In genomic region chr14:13285341-13286130, GRCm38 (mm10) we compare ENCODE assay signal across 11 mouse cellular contexts. TPM values are rescaled to one million over a fixed set of nuclear protein-coding genes. Genes with fewer than 3 reads are reported as not detected.
A peak's percentile ranks its signal among the peaks of the same experiment; 100 is the strongest.
DNase-seq lines count a peak whose midpoint lies in the region; ATAC-seq and TF ChIP-seq lines count a peak whose summit lies in the region.
"Had no signal": no experiment of that assay in that cellular context is flagged by ENCODE, and none has a peak within 500 bp of the region (broad histone marks: within the 10 kb centered on the region; RNA-seq: fewer than 3 reads in every experiment).

No protein-coding gene starts in this region.

- no peaks in the 10 kb centered on the region; the same call in 1 of the 2 replicates for H3K27me3 ChIP-seq in limb, embryonic 12.5 days

- TF ChIP-seq POLR2A in brain, embryonic 14.5 days (IDR thresholded peaks at IDR 0.05; ENCODE audit: borderline replicate concordance, extremely low read depth, insufficient read depth, insufficient read length, poor library complexity, severe bottlenecking), result no peak

- no peaks in the 10 kb centered on the region for H3K36me3 ChIP-seq in limb, embryonic 12.5 days
- H3K36me3 ChIP-seq: G1E had no signal

- no peak for TF ChIP-seq CTCF in brain, embryonic 14.5 days (IDR thresholded peaks at IDR 0.05; ENCODE audit: borderline replicate concordance, extremely low read depth, insufficient read depth, insufficient read length)

- peak overlapping the region; percentile 49; the same call in 1 of the 2 replicates for H3K9ac ChIP-seq in limb, embryonic 12.5 days (replicated peaks)

- H3K4me1 ChIP-seq in limb, embryonic 12.5 days (replicated peaks), result 0 out of 2 replicates have a peak, but pooled peaks cover 3% of the 10 kb centered on the region

- ATAC-seq in limb, embryonic 12.5 days (ENCODE audit: insufficient number of reproducible peaks, insufficient read depth, low FRiP score, low TSS enrichment, low read depth), result no peak

- peak overlapping the region; percentile 42; the same call in 1 of the 2 replicates for H3K4me3 ChIP-seq in limb, embryonic 12.5 days (replicated peaks)

- H3K4me2 ChIP-seq in limb, embryonic 12.5 days, result peak overlapping the region; percentile 76

- whole genome bisulfite sequencing in limb, embryonic 12.5 days, result 78% methylated on average over 10 of the region's 10 CpGs

- no peaks in the 10 kb centered on the region for H3K9me3 ChIP-seq in limb, embryonic 12.5 days
- H3K9me3 ChIP-seq: G1E had no signal

- H3K27ac ChIP-seq in limb, embryonic 12.5 days, result no peak overlapping the region

- DNase-seq in kidney, postnatal 10 days, result peak; percentile 5
- no peak for DNase-seq in kidney, postnatal 36 days
- DNase-seq in brain, embryonic 14.5 days (ENCODE audit: low read depth), result peak; percentile 12
- peak; percentile 58 for DNase-seq in cerebellum, adult 9-11 months
- no peak for DNase-seq in thymus, postnatal 4 days
- no peak for DNase-seq in heart, postnatal 10 days
- DNase-seq in adipocyte (ENCODE audit: low spot score), result no peak

- intact Hi-C loops in heart, postnatal 10 days (cut with DNase I), result no loop called here

RNA-seq across cellular contexts. Expression of gene Synpr, which starts 1.0 kb away (rescaled TPM):
- 24.1 and 25.2 TPM in 2 replicates for polyA plus RNA-seq in brain, embryonic 14.5 days (2012; rRNA removed)
- polyA plus RNA-seq in limb, embryonic 12.5 days (2016; fragmentation: Nextera tagmentation; extraction: Ambion mirVana), result 4.6 and 5.9 TPM in 2 replicates
- not detected for total RNA-seq in heart, postnatal 10 days (2021)
- total RNA-seq: hematopoietic stem cell, adult 5-6 weeks; liver, adult 2 months had no signal
- polyA plus RNA-seq: G1E; liver, adult 2 months had no signal

Comparison
In these comparisons a context has a peak if more than half of its experiments do, and no peak if none do; other contexts are left out.
1. DNase-seq: peak in kidney, postnatal 10 days (single experiment), brain, embryonic 14.5 days (single experiment) and cerebellum, adult 9-11 months (single experiment); none in kidney, postnatal 36 days (0 of 2), thymus, postnatal 4 days (single experiment), heart, postnatal 10 days (0 of 2) and adipocyte (single experiment).